Mouse (Mus musculus): Measurements from ENCODE around the gene Gm29666. TPM values are rescaled to one million over a fixed set of nuclear protein-coding genes. Genes with fewer than 3 reads are reported as not detected.
"Not testable (repeated sequence)": the region's sequence is repeated elsewhere in the genome, so short reads cannot be mapped to it uniquely, and the experiment has no call there.

The Gm29666 gene
- total RNA-seq, 2 experiments from 2014 or later: 1.2 to 1.4 TPM

- DNase-seq: no peak
Measured at GRCm38 (mm10) chr15:84903843-84904385, 15.9 kb downstream of the Gm29666 start.

- DNase-seq: no peak
Measured at GRCm38 (mm10) chr15:84898077-84898476, 21.8 kb downstream of the Gm29666 start.

- DNase-seq: no peak
Measured at GRCm38 (mm10) chr15:84896664-84897063, 23.2 kb downstream of the Gm29666 start.

- not testable (repeated sequence) for DNase-seq
Measured at GRCm38 (mm10) chr15:84896216-84896615, 23.6 kb downstream of the Gm29666 start.

- peak; percentile 43 to 60 for DNase-seq
Measured at GRCm38 (mm10) chr15:84891658-84892057, 28.2 kb downstream of the Gm29666 start.

- no peak for DNase-seq
Measured at GRCm38 (mm10) chr15:84891246-84891645, 28.6 kb downstream of the Gm29666 start.

GRCm38 (mm10) chr15:84888066-84888465 lies 31.8 kb downstream of the Gm29666 start:
- DNase-seq: peak; percentile 27 to 31

GRCm38 (mm10) chr15:84877029-84877815 lies 42.6 kb downstream of the Gm29666 start:
- DNase-seq: no peak

GRCm38 (mm10) chr15:84873867-84874266 lies 46.0 kb downstream of the Gm29666 start:
- peak in 1 of 2 experiments; percentile 14 for DNase-seq

- no peak for DNase-seq
Measured at GRCm38 (mm10) chr15:84873079-84873478, 46.8 kb downstream of the Gm29666 start.

- DNase-seq: no peak
Measured at GRCm38 (mm10) chr15:84871802-84872201, 48.0 kb downstream of the Gm29666 start.

GRCm38 (mm10) chr15:84861911-84862310 lies 57.9 kb downstream of the Gm29666 start:
- no peak for DNase-seq

Small RNAs within 50 kb of the gene (microRNA-seq; reads per million reads assigned to microRNA genes)
- 830 to 893 reads per million in 2 experiments for gene Mir1249

Other genes starting within 250 kb of the Gm29666 start
- gene Arhgap8, start 200.0 kb downstream of the Gm29666 start, total RNA-seq (2021): under 1 TPM in 1 of 2 experiments, not detected in 1; 0.42 TPM
- gene Phf21b, start 64.0 kb downstream of the Gm29666 start, total RNA-seq (2021): 10 to 100 TPM; 11.3 TPM
- 10 to 100 TPM; 33.5 to 36.5 TPM for gene Nup50, start 3.4 kb upstream of the Gm29666 start, total RNA-seq (2021)
- gene 5031439G07Rik, start 68.5 kb upstream of the Gm29666 start, total RNA-seq (2021): 100 to 1,000 TPM in 1 of 2 experiments, 10 to 100 TPM in 1; 93.1 to 105 TPM
- not detected for gene Upk3a, start 97.1 kb upstream of the Gm29666 start, total RNA-seq (2021)
- 10 to 100 TPM; 33.9 to 34.8 TPM for gene Fam118a, start 108.9 kb upstream of the Gm29666 start, total RNA-seq (2021)
- not detected for gene Smc1b, start 211.9 kb upstream of the Gm29666 start, total RNA-seq (2021)
- gene Ribc2, start 212.0 kb upstream of the Gm29666 start, total RNA-seq (2021): under 1 TPM; 0.20 to 0.46 TPM